Mouse (Mus musculus): Measurements from ENCODE around the gene Vmn2r47. TPM values are rescaled to one million over a fixed set of nuclear protein-coding genes. Genes with fewer than 3 reads are reported as not detected.
"Not testable (repeated sequence)": the region's sequence is repeated elsewhere in the genome, so short reads cannot be mapped to it uniquely, and the experiment has no call there.

The Vmn2r47 gene
- not detected in 2 replicates for polyA plus RNA-seq (2015; fragmentation: Nextera tagmentation; extraction: Ambion mirVana)

DNA sequence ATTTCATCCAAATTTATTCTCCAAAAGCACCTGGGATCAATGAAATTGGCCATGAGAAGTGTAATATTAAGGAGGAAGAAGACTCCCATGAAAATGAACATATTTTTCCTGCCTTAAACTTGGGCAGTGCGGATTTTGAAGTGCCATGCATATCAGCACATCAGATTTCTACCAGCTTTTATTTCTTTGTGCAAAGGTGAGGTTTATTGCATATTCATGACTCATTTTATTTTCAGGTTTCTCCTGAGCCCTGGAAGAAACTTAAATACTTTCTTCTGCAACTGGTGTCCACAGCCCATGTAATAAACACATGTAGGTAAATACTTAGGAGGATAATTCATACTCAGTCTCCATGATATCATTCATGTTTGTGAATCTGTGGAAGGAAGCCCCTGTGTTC is at the start of gene Vmn2r47:
TSS of gene Vmn2r47 (minus strand) at position 101 of the 400 bp plus-strand sequence.
- not testable (repeated sequence) for H3K4me1 ChIP-seq; H3K9me3 ChIP-seq (replicated peaks); H3K4me2 ChIP-seq; H3K27ac ChIP-seq; H3K36me3 ChIP-seq (ENCODE audit: poor library complexity, severe bottlenecking); H3K9ac ChIP-seq; H3K27me3 ChIP-seq; H3K4me3 ChIP-seq; ATAC-seq
- no CpG with 5 or more reads among the region's 1 CpGs for WGBS

DNA sequence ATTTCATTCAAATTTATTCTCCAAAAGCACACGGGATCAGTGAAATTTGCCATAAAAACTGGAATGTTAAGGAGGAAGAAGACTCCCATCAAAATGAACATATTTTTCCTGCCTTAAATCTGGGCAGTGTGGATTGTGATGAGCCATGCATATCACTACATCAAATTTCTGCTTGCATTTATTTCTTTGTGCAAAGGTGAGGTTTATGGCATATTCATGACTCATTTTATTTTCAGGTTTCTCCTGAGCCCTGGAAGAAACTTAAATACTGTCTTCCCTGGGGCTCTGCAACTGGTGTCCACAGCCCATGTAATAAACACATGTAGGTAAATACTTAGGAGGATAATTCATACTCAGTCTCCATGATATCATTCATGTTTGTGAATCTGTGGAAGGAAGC is 70.7 kb downstream of the Vmn2r47 start, which contains the start of gene Vmn2r46:
TSS of gene Vmn2r46 (minus strand) at position 101 of the 400 bp plus-strand sequence.
- H3K36me3 ChIP-seq (ENCODE audit: poor library complexity, severe bottlenecking); H3K9me3 ChIP-seq (replicated peaks); H3K4me3 ChIP-seq; H3K27me3 ChIP-seq; ATAC-seq; H3K4me2 ChIP-seq; H3K9ac ChIP-seq; H3K27ac ChIP-seq; H3K4me1 ChIP-seq: not testable (repeated sequence)
- WGBS: no CpG with 5 or more reads among the region's 1 CpGs

Other genes starting within 250 kb of the Vmn2r47 start
- gene Vmn2r46, start 70.8 kb downstream of the Vmn2r47 start, polyA plus RNA-seq (2015; fragmentation: Nextera tagmentation; extraction: Ambion mirVana): not detected in 2 replicates
- not detected in 2 replicates for gene Vmn2r48, start 112.3 kb upstream of the Vmn2r47 start, polyA plus RNA-seq (2015; fragmentation: Nextera tagmentation; extraction: Ambion mirVana)
- not detected in 2 replicates for gene Vmn2r49, start 150.9 kb upstream of the Vmn2r47 start, polyA plus RNA-seq (2015; fragmentation: Nextera tagmentation; extraction: Ambion mirVana)
- not detected in 2 replicates for gene Vmn2r50, start 212.0 kb upstream of the Vmn2r47 start, polyA plus RNA-seq (2015; fragmentation: Nextera tagmentation; extraction: Ambion mirVana)

Measured in forebrain, embryonic 13.5 days (tissue).